In the genomic region with DNA sequence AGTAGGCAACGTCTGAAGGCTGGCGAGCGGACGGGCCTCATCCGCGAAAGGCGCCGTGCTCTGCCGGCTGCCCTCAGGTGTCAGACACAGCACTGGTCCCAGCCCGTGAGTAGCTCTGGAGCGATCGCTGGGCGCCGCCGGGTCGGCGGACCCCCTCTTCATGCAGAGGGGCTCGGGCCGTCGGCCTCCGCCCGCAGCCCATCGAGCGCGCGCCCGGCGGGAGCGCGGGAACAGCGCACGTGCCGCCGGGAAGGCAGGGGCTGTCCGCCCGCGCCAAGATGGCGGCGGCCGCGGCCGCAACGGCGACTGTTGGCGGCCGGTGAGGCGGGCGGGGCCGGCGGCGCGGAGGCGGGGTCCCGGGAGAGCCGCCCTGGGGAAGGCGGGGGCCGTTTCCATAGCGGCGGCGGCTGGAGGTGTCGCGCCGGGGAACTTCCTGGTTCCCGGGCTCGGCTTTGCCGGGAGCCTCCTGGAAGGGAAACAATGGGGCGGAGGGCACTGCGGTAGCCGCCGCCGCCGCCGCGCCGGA, we compare ENCODE assay signal across 7 mouse cellular contexts. TPM values are rescaled to one million over a fixed set of nuclear protein-coding genes. Genes with fewer than 3 reads are reported as not detected.
DNase-seq lines count a peak whose midpoint lies in the region; ATAC-seq and TF ChIP-seq lines count a peak whose summit lies in the region.

Gene Usp6nl (plus strand): TSS at position 292 of the 526 bp plus-strand sequence.

- peak; percentile 89 for ATAC-seq in embryonic facial prominence, embryonic 11.5 days (replicated peaks; ENCODE audit: insufficient number of reproducible peaks, low FRiP score, low TSS enrichment, low read depth)
- ATAC-seq in limb, embryonic 11.5 days (ENCODE audit: insufficient number of reproducible peaks, low FRiP score, low TSS enrichment, low read depth), result peak; percentile 87
- peak; percentile 92 for ATAC-seq in midbrain, embryonic 13.5 days

- WGBS in embryonic facial prominence, embryonic 11.5 days, result under 1% methylated on average over 65 of the region's 75 CpGs
- WGBS in limb, embryonic 11.5 days, result under 1% methylated on average over 55 of the region's 75 CpGs
- WGBS in midbrain, embryonic 13.5 days, result 1% methylated on average over 59 of the region's 75 CpGs
- under 1% methylated on average over 74 of the region's 75 CpGs for whole genome bisulfite sequencing in small intestine, adult 2 months

- TF ChIP-seq CTCF in small intestine, adult 2 months (IDR thresholded peaks at IDR 0.05; ENCODE audit: extremely low read depth, insufficient read length, insufficient replicate concordance, low read depth, low read length), result no peak

- peak within 1 kb of the TSS; percentile 92 for H3K4me3 ChIP-seq in embryonic facial prominence, embryonic 11.5 days (ENCODE audit: low read depth, low read length)
- H3K4me3 ChIP-seq in limb, embryonic 11.5 days (ENCODE audit: low read depth, low read length), result peak within 1 kb of the TSS; percentile 86
- H3K4me3 ChIP-seq in midbrain, embryonic 13.5 days (replicated peaks), result peak within 1 kb of the TSS; percentile 88
- H3K4me3 ChIP-seq in small intestine, adult 2 months (ENCODE audit: low read depth, low read length), result peak within 1 kb of the TSS; percentile 87

- peak; percentile 96 for DNase-seq in adrenal gland, postnatal 14 days
- DNase-seq in embryonic facial prominence, embryonic 11.5 days (ENCODE audit: low spot score), result peak; percentile 80
- DNase-seq in heart, adult 11 months, result peak; percentile 99
- DNase-seq in kidney, adult 18-20 months, result peak; percentile 93
- peak; percentile 83 for DNase-seq in limb, embryonic 11.5 days (ENCODE audit: low spot score)

- H3K9ac ChIP-seq in embryonic facial prominence, embryonic 11.5 days (replicated peaks; ENCODE audit: low read length), result peak within 1 kb of the TSS; percentile 97
- peak within 1 kb of the TSS; percentile 96 for H3K9ac ChIP-seq in limb, embryonic 11.5 days (ENCODE audit: low read length)
- peak within 1 kb of the TSS; percentile 97 for H3K9ac ChIP-seq in midbrain, embryonic 13.5 days (replicated peaks)

- no peaks in the 10 kb centered on the region for H3K4me1 ChIP-seq in embryonic facial prominence, embryonic 11.5 days (ENCODE audit: control insufficient read depth, insufficient read depth, low read length)
- peaks cover 18% of the 10 kb centered on the region for H3K4me1 ChIP-seq in limb, embryonic 11.5 days (ENCODE audit: control insufficient read depth, insufficient read depth, low read length)
- peaks cover 30% of the 10 kb centered on the region for H3K4me1 ChIP-seq in midbrain, embryonic 13.5 days (replicated peaks)
- peaks cover 3% of the 10 kb centered on the region; the same call in 1 of the 2 replicates for H3K4me1 ChIP-seq in small intestine, adult 2 months (ENCODE audit: control insufficient read depth, insufficient read depth, insufficient read length, low read length)

- H3K27me3 ChIP-seq in embryonic facial prominence, embryonic 11.5 days (ENCODE audit: control insufficient read depth, insufficient read depth, low read length), result no peaks in the 10 kb centered on the region
- no peaks in the 10 kb centered on the region for H3K27me3 ChIP-seq in limb, embryonic 11.5 days (ENCODE audit: control insufficient read depth, insufficient read depth, low read length)
- H3K27me3 ChIP-seq in midbrain, embryonic 13.5 days, result 0 out of 2 replicates have a peak, but pooled peaks cover 3% of the 10 kb centered on the region
- no peaks in the 10 kb centered on the region for H3K27me3 ChIP-seq in small intestine, adult 2 months (ENCODE audit: control insufficient read depth, insufficient read depth, low read length)

- TF ChIP-seq POLR2A in small intestine, adult 2 months (IDR thresholded peaks at IDR 0.05; ENCODE audit: low read depth, low read length), result peak; percentile 36; the same call in 1 of the 2 replicates

- no peaks in the 10 kb centered on the region for H3K9me3 ChIP-seq in embryonic facial prominence, embryonic 11.5 days (replicated peaks; ENCODE audit: control insufficient read depth, low read length)
- no peaks in the 10 kb centered on the region for H3K9me3 ChIP-seq in limb, embryonic 11.5 days (ENCODE audit: control insufficient read depth, low read length)
- no peaks in the 10 kb centered on the region for H3K9me3 ChIP-seq in midbrain, embryonic 13.5 days

- no peaks in the 10 kb centered on the region for H3K36me3 ChIP-seq in embryonic facial prominence, embryonic 11.5 days (replicated peaks; ENCODE audit: control insufficient read depth, insufficient read depth, low read depth, low read length)
- H3K36me3 ChIP-seq in limb, embryonic 11.5 days (ENCODE audit: control insufficient read depth, insufficient read depth, low read length), result no peaks in the 10 kb centered on the region
- H3K36me3 ChIP-seq in midbrain, embryonic 13.5 days, result no peaks in the 10 kb centered on the region
- H3K36me3 ChIP-seq in small intestine, adult 2 months (ENCODE audit: control insufficient read depth, insufficient read depth, low read length), result no peaks in the 10 kb centered on the region

- H3K4me2 ChIP-seq in embryonic facial prominence, embryonic 11.5 days (ENCODE audit: low read depth, low read length), result peak within 1 kb of the TSS; percentile 78
- H3K4me2 ChIP-seq in limb, embryonic 11.5 days (ENCODE audit: low read depth, severe bottlenecking), result peak within 1 kb of the TSS; percentile 61
- H3K4me2 ChIP-seq in midbrain, embryonic 13.5 days (replicated peaks), result peak within 1 kb of the TSS; percentile 68

- peak within 1 kb of the TSS; percentile 99 for H3K27ac ChIP-seq in embryonic facial prominence, embryonic 11.5 days (replicated peaks; ENCODE audit: low read depth, low read length)
- H3K27ac ChIP-seq in limb, embryonic 11.5 days (replicated peaks; ENCODE audit: low read depth, low read length), result peak within 1 kb of the TSS; percentile 99
- H3K27ac ChIP-seq in midbrain, embryonic 13.5 days, result peak within 1 kb of the TSS; percentile 98
- H3K27ac ChIP-seq in small intestine, adult 2 months (ENCODE audit: insufficient read depth, low read depth, low read length), result peak within 1 kb of the TSS; percentile 83

RNA-seq across cellular contexts. Expression of gene Usp6nl, which starts in this region (rescaled TPM):
- total RNA-seq in adrenal gland, postnatal 14 days (2021), result 28.8 and 29.2 TPM in 2 replicates
- 11.4 and 12.7 TPM in 2 replicates for polyA plus RNA-seq in embryonic facial prominence, embryonic 11.5 days (2014; fragmentation: Nextera tagmentation; extraction: Ambion mirVana)
- polyA plus RNA-seq in limb, embryonic 11.5 days (2014; fragmentation: Nextera tagmentation; extraction: Ambion mirVana), result 15.6 and 16.3 TPM in 2 replicates
- 8.5 and 8.6 TPM in 2 replicates for polyA plus RNA-seq in midbrain, embryonic 13.5 days (2015; fragmentation: Nextera tagmentation; extraction: Ambion mirVana)
- polyA plus RNA-seq in small intestine, adult 2 months (2012; rRNA removed), result 3.1 and 6.3 TPM in 2 replicates

Comparison
In these comparisons a context has a peak if more than half of its experiments do, and no peak if none do; other contexts are left out.
1. Peak in every context shown above with its lines: DNase-seq, ATAC-seq, H3K4me3 ChIP-seq and H3K27ac ChIP-seq.